Mouse (Mus musculus): ENCODE measurements at regions not wholly inside any gene's neighbourhood (a gene's known extent, or its start where the extent isn't known, plus 50 kb on each side); places are given as distances from the start of the nearest gene placed in this dataset.

- no peak for DNase-seq
These were observed 62.5 kb downstream of the Arrdc4 start for GRCm38 (mm10) chr7:68686396-68687139.

- no peak for DNase-seq
These were observed 66.0 kb downstream of the Arrdc4 start for GRCm38 (mm10) chr7:68682929-68683643.

GRCm38 (mm10) chr7:68682318-68682728, 66.7 kb downstream of the Arrdc4 start:
- no peak for DNase-seq

GRCm38 (mm10) chr7:68679770-68680169, 69.3 kb downstream of the Arrdc4 start:
- no peak for DNase-seq

GRCm38 (mm10) chr7:68667790-68668732, 81.0 kb downstream of the Arrdc4 start:
- no peak for DNase-seq

GRCm38 (mm10) chr7:68667215-68667614, 81.8 kb downstream of the Arrdc4 start:
- no peak for DNase-seq

GRCm38 (mm10) chr7:68656354-68656753, 92.7 kb downstream of the Arrdc4 start:
- no peak for DNase-seq

GRCm38 (mm10) chr7:68653534-68653933, 95.5 kb downstream of the Arrdc4 start:
- no peak for DNase-seq

GRCm38 (mm10) chr7:68651418-68651817, 97.6 kb downstream of the Arrdc4 start:
- DNase-seq = no peak

GRCm38 (mm10) chr7:68637556-68638215, 111.4 kb downstream of the Arrdc4 start:
- no peak for DNase-seq

GRCm38 (mm10) chr7:68621080-68621479, 128.0 kb downstream of the Arrdc4 start:
- DNase-seq = no peak

- no peak for DNase-seq
These were observed 138.5 kb downstream of the Arrdc4 start for GRCm38 (mm10) chr7:68610499-68610898.

- DNase-seq = no peak
These were observed 141.9 kb downstream of the Arrdc4 start for GRCm38 (mm10) chr7:68607170-68607569.

GRCm38 (mm10) chr7:68606278-68606677, 142.8 kb downstream of the Arrdc4 start:
- DNase-seq = no peak

GRCm38 (mm10) chr7:68603711-68604110, 145.3 kb downstream of the Arrdc4 start:
- DNase-seq = no peak

- no peak for DNase-seq
These were observed 147.0 kb downstream of the Arrdc4 start for GRCm38 (mm10) chr7:68602003-68602402.

- DNase-seq = no peak
These were observed 155.0 kb downstream of the Arrdc4 start for GRCm38 (mm10) chr7:68594017-68594386.

- no peak for DNase-seq
These were observed 155.6 kb downstream of the Arrdc4 start for GRCm38 (mm10) chr7:68593344-68594016.

GRCm38 (mm10) chr7:68582540-68583325, 166.3 kb downstream of the Arrdc4 start:
- DNase-seq = no peak

GRCm38 (mm10) chr7:68580650-68581049, 168.4 kb downstream of the Arrdc4 start:
- no peak for DNase-seq

GRCm38 (mm10) chr7:68579666-68580065, 169.4 kb downstream of the Arrdc4 start:
- DNase-seq = peak; percentile 78
